Mouse (Mus musculus) hindbrain, embryonic 16.5 days (tissue): ENCODE measurements at regions not wholly inside any gene's neighbourhood (a gene's known extent, or its start where the extent isn't known, plus 50 kb on each side); places are given as distances from the start of the nearest gene placed in this dataset.

Experiments
- ATAC-seq: fragments of 200-750 bp; cut with Nextera tagmentation; 2 replicates; pipeline ENCODE4 v1.8.0; 2017; ENCODE audit warnings: moderate TSS enrichment, moderate library complexity
- H3K27ac ChIP-seq: fragments of 300-500 bp; sonication (generic); 2 replicates; pipeline ENCODE4 v1.5.1; 2014; ENCODE audit warnings: low read depth, mild to moderate bottlenecking, control low read depth, low read length, moderate library complexity
- H3K27me3 ChIP-seq: fragments of 300-500 bp; sonication (generic); replicated peaks from 2 replicates; pipeline ENCODE4 v1.6.1; 2014; ENCODE audit warnings: low read length; ENCODE audit not compliant: control insufficient read depth, insufficient read depth
- H3K36me3 ChIP-seq: fragments of 300-500 bp; sonication (generic); 2 replicates; pipeline ENCODE4 v1.6.1; 2014; ENCODE audit warnings: mild to moderate bottlenecking, low read length, moderate library complexity, mixed read lengths; ENCODE audit not compliant: control insufficient read depth, insufficient read depth
- H3K4me1 ChIP-seq: fragments of 300-500 bp; sonication (generic); 2 replicates; pipeline ENCODE4 v1.6.1; 2014; ENCODE audit warnings: low read depth, low read length; ENCODE audit not compliant: control insufficient read depth, insufficient read depth
- H3K4me2 ChIP-seq: fragments of 300-500 bp; sonication (generic); 2 replicates; pipeline ENCODE4 v1.6.1; 2014; ENCODE audit warnings: mild to moderate bottlenecking, low read length, control low read depth, moderate library complexity
- H3K4me3 ChIP-seq: fragments of 300-500 bp; sonication (generic); 2 replicates; pipeline ENCODE4 v1.5.1; 2014; ENCODE audit warnings: mild to moderate bottlenecking, low read length, control low read depth, moderate library complexity
- H3K9ac ChIP-seq: fragments of 300-500 bp; sonication (generic); 2 replicates; pipeline ENCODE4 v1.6.1; 2014; ENCODE audit warnings: low read depth, mild to moderate bottlenecking, control low read depth, low read length, moderate library complexity
- H3K9me3 ChIP-seq: fragments of 300-500 bp; sonication (generic); 2 replicates; pipeline ENCODE4 v1.6.1; 2014; ENCODE audit warnings: mild to moderate bottlenecking, low read length, moderate library complexity; ENCODE audit not compliant: control insufficient read depth
- WGBS: fragments of 180-500 bp; shearing (Covaris S2); extraction: QIAGEN DNeasy Blood & Tissue Kit; methylation state at CpG from one replicate; pipeline ENCODE4 v1.1.7; 2014; 5-methylcytosine and 5-hydroxymethylcytosine counted together

- Histone ChIP-seq H3K4me2 (no peak overlapping the region), H3K36me3 (no peaks in the 10 kb centered on the region), H3K27ac (no peak overlapping the region), H3K9ac (no peak overlapping the region), H3K4me1 (no peaks in the 10 kb centered on the region), H3K27me3 (no peaks in the 10 kb centered on the region), H3K4me3 (no peak overlapping the region), H3K9me3 (no peaks in the 10 kb centered on the region)
- 67% methylated on average over 7 of the region's 7 CpGs for WGBS
- ATAC-seq: no peak
Measured at GRCm38 (mm10) chr5:97636357-97636756, 179.5 kb upstream of the Gk2 start.

GRCm38 (mm10) chr5:97633766-97634165, 176.9 kb upstream of the Gk2 start:
- Histone ChIP-seq H3K9me3 (no peaks in the 10 kb centered on the region), H3K4me3 (no peak overlapping the region)

GRCm38 (mm10) chr5:97632791-97633190, 176.0 kb upstream of the Gk2 start:
- no peak for ATAC-seq
- WGBS: 84% methylated on average over 7 of the region's 7 CpGs

More at GRCm38 (mm10) chr5:97633766-97634165, 176.9 kb upstream of the Gk2 start:
- Histone ChIP-seq H3K27me3 (no peaks in the 10 kb centered on the region), H3K4me1 (no peaks in the 10 kb centered on the region), H3K27ac (no peak overlapping the region), H3K4me2 (no peak overlapping the region), H3K9ac (no peak overlapping the region), H3K36me3 (no peaks in the 10 kb centered on the region)
- 71% methylated on average over 6 of the region's 6 CpGs for WGBS
- ATAC-seq: no peak

GRCm38 (mm10) chr5:97625200-97625599, 168.4 kb upstream of the Gk2 start:
- WGBS: 87% methylated on average over 3 of the region's 3 CpGs
- Histone ChIP-seq H3K4me3 (no peak overlapping the region), H3K9ac (no peak overlapping the region), H3K27me3 (no peaks in the 10 kb centered on the region), H3K36me3 (no peaks in the 10 kb centered on the region), H3K4me2 (no peak overlapping the region), H3K27ac (no peak overlapping the region), H3K9me3 (no peaks in the 10 kb centered on the region), H3K4me1 (no peaks in the 10 kb centered on the region)
- ATAC-seq: no peak

More at GRCm38 (mm10) chr5:97632791-97633190, 176.0 kb upstream of the Gk2 start:
- Histone ChIP-seq H3K4me2 (no peak overlapping the region), H3K36me3 (no peaks in the 10 kb centered on the region), H3K4me1 (no peaks in the 10 kb centered on the region), H3K4me3 (no peak overlapping the region), H3K27ac (no peak overlapping the region), H3K27me3 (no peaks in the 10 kb centered on the region), H3K9ac (no peak overlapping the region), H3K9me3 (no peaks in the 10 kb centered on the region)

- WGBS: 81% methylated on average over 2 of the region's 2 CpGs
- no peaks in the 10 kb centered on the region for H3K36me3 ChIP-seq
- no peaks in the 10 kb centered on the region for H3K9me3 ChIP-seq
- H3K4me2 ChIP-seq: no peak overlapping the region
- H3K4me3 ChIP-seq: no peak overlapping the region
- no peak for ATAC-seq
- no peaks in the 10 kb centered on the region for H3K4me1 ChIP-seq
- no peak overlapping the region for H3K27ac ChIP-seq
- no peaks in the 10 kb centered on the region for H3K27me3 ChIP-seq
- H3K9ac ChIP-seq: no peak overlapping the region
Measured at GRCm38 (mm10) chr5:97619890-97620289, 163.1 kb upstream of the Gk2 start.

GRCm38 (mm10) chr5:97618411-97618810, 161.6 kb upstream of the Gk2 start:
- Histone ChIP-seq H3K4me2 (no peak overlapping the region), H3K27ac (no peak overlapping the region), H3K36me3 (no peaks in the 10 kb centered on the region), H3K27me3 (no peaks in the 10 kb centered on the region), H3K9me3 (no peaks in the 10 kb centered on the region), H3K9ac (no peak overlapping the region), H3K4me3 (no peak overlapping the region), H3K4me1 (no peaks in the 10 kb centered on the region)
- ATAC-seq: no peak
- WGBS: 91% methylated on average over 4 of the region's 4 CpGs

- no peaks in the 10 kb centered on the region for H3K27me3 ChIP-seq
- no peak for ATAC-seq
- H3K27ac ChIP-seq: no peak overlapping the region
- H3K36me3 ChIP-seq: no peaks in the 10 kb centered on the region
- no peak overlapping the region for H3K4me2 ChIP-seq
- WGBS: 85% methylated on average over 6 of the region's 6 CpGs
- H3K9ac ChIP-seq: no peak overlapping the region
- H3K4me1 ChIP-seq: no peaks in the 10 kb centered on the region
- H3K4me3 ChIP-seq: no peak overlapping the region
- H3K9me3 ChIP-seq: no peaks in the 10 kb centered on the region
Measured at GRCm38 (mm10) chr5:97602176-97602575, 145.4 kb upstream of the Gk2 start.

- ATAC-seq: no peak
- Histone ChIP-seq H3K27me3 (no peaks in the 10 kb centered on the region), H3K27ac (no peak overlapping the region), H3K9ac (no peak overlapping the region), H3K9me3 (no peaks in the 10 kb centered on the region), H3K4me3 (no peak overlapping the region), H3K36me3 (no peaks in the 10 kb centered on the region), H3K4me2 (no peak overlapping the region), H3K4me1 (no peaks in the 10 kb centered on the region)
- 75% methylated on average over 2 of the region's 2 CpGs for WGBS
Measured at GRCm38 (mm10) chr5:97601384-97601783, 144.6 kb upstream of the Gk2 start.

- ATAC-seq: no peak
- no peaks in the 10 kb centered on the region for H3K36me3 ChIP-seq
- H3K4me1 ChIP-seq: no peaks in the 10 kb centered on the region
- H3K9ac ChIP-seq: no peak overlapping the region
- no peak overlapping the region for H3K4me3 ChIP-seq
- H3K27me3 ChIP-seq: no peaks in the 10 kb centered on the region
- no peak overlapping the region for H3K27ac ChIP-seq
- WGBS: 78% methylated on average over 9 of the region's 9 CpGs
- no peaks in the 10 kb centered on the region for H3K9me3 ChIP-seq
- H3K4me2 ChIP-seq: no peak overlapping the region
Measured at GRCm38 (mm10) chr5:97598741-97599140, 141.9 kb upstream of the Gk2 start.

- H3K27me3 ChIP-seq: no peaks in the 10 kb centered on the region
- H3K9ac ChIP-seq: no peak overlapping the region
- H3K27ac ChIP-seq: no peak overlapping the region
- ATAC-seq: no peak
- WGBS: 61% methylated on average over 2 of the region's 2 CpGs
- H3K36me3 ChIP-seq: no peaks in the 10 kb centered on the region
- H3K4me1 ChIP-seq: no peaks in the 10 kb centered on the region
- no peaks in the 10 kb centered on the region for H3K9me3 ChIP-seq
- H3K4me3 ChIP-seq: no peak overlapping the region
- no peak overlapping the region for H3K4me2 ChIP-seq
Measured at GRCm38 (mm10) chr5:97595916-97596315, 139.1 kb upstream of the Gk2 start.
